Mouse (Mus musculus) ES-Bruce4 (cell line): Measurements from ENCODE around the gene Sptbn4.

Experiments
- CTCF ChIP-seq: IDR thresholded peaks from one replicate; pipeline ENCODE4 v1.8.1; 2011; ENCODE audit warnings: low read depth, low read length
- EP300 ChIP-seq: IDR thresholded peaks from 2 replicates; pipeline ENCODE4 v1.6.1; 2011; ENCODE audit warnings: low read depth, low read length; ENCODE audit not compliant: insufficient read depth
- POLR2A ChIP-seq: IDR thresholded peaks from one replicate; pipeline ENCODE4 v1.8.1; 2011; ENCODE audit warnings: low read length; ENCODE audit not compliant: insufficient read depth

DNA sequence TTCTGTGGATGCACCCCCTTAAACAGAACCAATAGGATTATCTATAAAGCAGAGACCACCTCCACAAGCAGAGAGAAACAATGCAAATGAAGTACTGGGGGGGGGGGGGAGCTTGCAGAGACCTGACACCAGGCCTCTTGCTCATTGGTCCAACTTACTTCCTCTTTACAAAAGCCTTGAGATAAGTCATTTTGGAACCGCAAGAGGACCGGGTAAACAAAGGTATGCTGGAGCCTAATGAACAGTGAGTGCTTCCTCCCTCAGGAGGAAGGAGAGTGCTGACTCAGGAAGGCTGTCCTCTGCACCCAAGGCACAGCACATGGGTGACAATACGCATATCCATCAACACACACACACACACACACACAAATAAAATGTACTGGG is 89.9 kb downstream of the Sptbn4 start:
- no peak for TF ChIP-seq CTCF
- TF ChIP-seq EP300: no peak
- no peak for TF ChIP-seq POLR2A
